Mouse (Mus musculus): ENCODE measurements around the gene Cldn22.

- TF ChIP-seq CTCF (IDR thresholded peaks at IDR 0.05; ENCODE audit: low read depth, low read length) (no peak), GATA1 (IDR thresholded peaks at IDR 0.05; ENCODE audit: borderline replicate concordance, low read length) (no peak), TAL1 (conservative IDR thresholded peaks at IDR 0.05; ENCODE audit: low read depth, low read length) (no peak)
Observed at GRCm38 (mm10) chr8:47874497-47875178, 50.4 kb downstream of the Cldn22 start.

All from G1E (cell line).